Mouse (Mus musculus) cortical plate, adult 2 months (tissue): ENCODE measurements around the gene Zfp811.

Source experiments
- CTCF ChIP-seq: fragments of 200-500 bp; IDR thresholded peaks from 2 replicates; pipeline ENCODE4 v1.5.1; 2011; ENCODE audit warnings: mild to moderate bottlenecking, control low read depth, low read length; ENCODE audit not compliant: insufficient read depth; ENCODE audit errors: extremely low read depth
- POLR2A ChIP-seq: fragments of 200-500 bp; IDR thresholded peaks from 2 replicates; pipeline ENCODE4 v1.6.1; 2011; ENCODE audit warnings: mild to moderate bottlenecking, low read length, control low read depth; ENCODE audit not compliant: insufficient read depth; ENCODE audit errors: extremely low read depth

- TF ChIP-seq CTCF, result no peak
- no peak for TF ChIP-seq POLR2A
Measured at GRCm38 (mm10) chr17:32785656-32786055, 24.1 kb downstream of the Zfp811 start.
